Mouse (Mus musculus): Measurements from ENCODE around the gene Qrsl1. TPM values are rescaled to one million over a fixed set of nuclear protein-coding genes. Genes with fewer than 3 reads are reported as not detected.

Qrsl1 gene
- polyA plus RNA-seq, 1 experiment, result 12.9 TPM

DNA sequence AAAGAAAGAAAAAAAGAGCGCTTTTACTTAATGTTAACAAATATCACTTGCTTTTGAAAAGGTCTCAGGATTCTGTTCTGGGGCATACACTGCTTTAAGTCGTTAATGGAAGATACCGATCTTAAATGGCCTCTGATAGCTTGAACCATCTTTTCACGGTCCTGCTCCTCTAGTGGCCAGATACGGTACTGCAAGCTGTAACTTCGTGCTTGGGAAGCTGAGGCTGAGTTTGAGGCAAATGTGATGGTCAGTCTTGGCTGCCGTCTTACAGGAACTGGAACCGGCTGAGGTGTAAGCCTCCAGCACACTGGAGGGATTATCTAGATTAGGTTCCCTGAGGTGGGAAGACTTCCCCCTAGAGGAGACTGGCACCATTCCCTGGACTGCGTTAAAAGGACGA lies 30.8 kb downstream of the Qrsl1 start:
- TF ChIP-seq CTCF (IDR thresholded peaks at IDR 0.05; ENCODE audit: control insufficient read depth, insufficient read depth, insufficient replicate concordance, low read depth, low read length), result peak; percentile 96
- no peak for TF ChIP-seq POLR2A (IDR thresholded peaks at IDR 0.05; ENCODE audit: control insufficient read depth, low read depth, low read length)
- no peaks in the 10 kb centered on the region for H3K36me3 ChIP-seq (ENCODE audit: control insufficient read depth, insufficient read depth, low read length)
- 0 out of 2 replicates have a peak, but pooled peaks cover 2% of the 10 kb centered on the region for H3K4me1 ChIP-seq (ENCODE audit: control insufficient read depth, insufficient read depth, low read length)
- no peaks in the 10 kb centered on the region for H3K27me3 ChIP-seq (ENCODE audit: control insufficient read depth, insufficient read depth, low read length)
- no peak overlapping the region for H3K4me3 ChIP-seq (ENCODE audit: control insufficient read depth, low read depth, low read length)
- H3K27ac ChIP-seq (ENCODE audit: control insufficient read depth, insufficient read depth, low read depth, low read length), result no peak overlapping the region

DNA sequence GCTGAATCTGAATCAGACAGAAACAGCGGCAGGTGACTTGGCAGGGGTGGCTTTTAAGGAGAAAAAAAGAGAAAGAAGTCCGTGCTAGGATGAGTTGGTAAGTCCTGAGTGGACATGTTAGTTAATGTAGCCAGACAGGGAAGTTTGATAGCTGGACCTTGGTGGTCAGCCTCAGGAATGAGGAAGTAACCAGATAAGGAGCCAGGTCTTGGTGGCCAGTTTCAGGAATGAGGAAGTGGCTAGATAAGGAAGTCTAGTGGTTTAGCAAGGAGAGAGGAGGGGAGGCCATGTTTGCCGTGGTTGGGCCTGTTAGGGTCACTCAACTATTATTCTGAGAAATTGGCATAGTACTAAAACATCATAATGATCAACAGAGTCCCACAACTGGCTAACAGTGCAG lies 45.2 kb downstream of the Qrsl1 start:
- TF ChIP-seq POLR2A (IDR thresholded peaks at IDR 0.05; ENCODE audit: control insufficient read depth, low read depth, low read length) (no peak), CTCF (IDR thresholded peaks at IDR 0.05; ENCODE audit: control insufficient read depth, insufficient read depth, insufficient replicate concordance, low read depth, low read length) (no peak)
- no peaks in the 10 kb centered on the region for H3K36me3 ChIP-seq (ENCODE audit: control insufficient read depth, insufficient read depth, low read length)
- no peaks in the 10 kb centered on the region for H3K27me3 ChIP-seq (ENCODE audit: control insufficient read depth, insufficient read depth, low read length)
- H3K4me1 ChIP-seq (ENCODE audit: control insufficient read depth, insufficient read depth, low read length), result no peaks in the 10 kb centered on the region
- no peak overlapping the region for H3K27ac ChIP-seq (ENCODE audit: control insufficient read depth, insufficient read depth, low read depth, low read length)
- no peak overlapping the region for H3K4me3 ChIP-seq (ENCODE audit: control insufficient read depth, low read depth, low read length)

DNA sequence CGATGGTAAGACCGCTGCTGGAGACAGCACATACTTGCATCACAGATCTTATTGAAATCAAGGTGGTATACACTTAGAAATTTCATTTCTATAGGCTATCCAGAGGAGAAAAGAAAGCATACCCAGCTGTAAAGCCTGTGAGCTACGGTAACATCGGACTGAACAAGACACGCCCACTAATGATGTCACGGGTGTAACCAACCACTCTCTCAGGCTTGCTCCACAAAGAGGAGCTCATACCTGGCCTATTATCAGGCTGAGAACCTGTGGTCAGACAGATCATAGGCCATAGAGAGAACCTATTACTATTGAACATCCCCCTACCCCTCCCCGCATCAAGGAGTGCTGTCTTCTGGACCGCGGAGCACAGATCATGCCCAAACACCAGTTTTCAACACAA lies 45.6 kb downstream of the Qrsl1 start:
- no peaks in the 10 kb centered on the region for H3K36me3 ChIP-seq (ENCODE audit: control insufficient read depth, insufficient read depth, low read length)
- no peak for TF ChIP-seq POLR2A (IDR thresholded peaks at IDR 0.05; ENCODE audit: control insufficient read depth, low read depth, low read length)
- no peak for TF ChIP-seq CTCF (IDR thresholded peaks at IDR 0.05; ENCODE audit: control insufficient read depth, insufficient read depth, insufficient replicate concordance, low read depth, low read length)
- no peaks in the 10 kb centered on the region for H3K27me3 ChIP-seq (ENCODE audit: control insufficient read depth, insufficient read depth, low read length)
- H3K27ac ChIP-seq (ENCODE audit: control insufficient read depth, insufficient read depth, low read depth, low read length), result no peak overlapping the region
- H3K4me1 ChIP-seq (ENCODE audit: control insufficient read depth, insufficient read depth, low read length), result no peaks in the 10 kb centered on the region
- no peak overlapping the region for H3K4me3 ChIP-seq (ENCODE audit: control insufficient read depth, low read depth, low read length)

DNA sequence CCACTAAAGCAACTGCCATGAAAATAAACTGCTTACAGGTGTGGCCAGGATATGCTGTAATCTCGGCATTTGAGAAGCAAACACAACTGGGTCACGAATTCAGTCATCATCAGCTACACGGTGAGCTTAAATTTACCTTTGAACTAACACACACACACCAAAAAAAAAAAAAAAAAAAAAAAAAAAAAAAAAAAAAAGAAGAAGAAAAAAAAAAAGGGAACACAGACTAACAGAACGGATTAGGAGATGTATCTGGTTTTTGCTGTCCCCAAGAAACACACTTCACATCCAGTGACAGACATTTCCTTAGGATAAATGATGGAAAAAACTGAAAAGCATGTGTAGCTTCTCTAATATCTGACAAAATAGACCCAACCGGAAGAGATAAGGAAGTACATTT lies 49.6 kb downstream of the Qrsl1 start:
- H3K27ac ChIP-seq (ENCODE audit: control insufficient read depth, insufficient read depth, low read depth, low read length), result no peak overlapping the region
- no peak for TF ChIP-seq CTCF (IDR thresholded peaks at IDR 0.05; ENCODE audit: control insufficient read depth, insufficient read depth, insufficient replicate concordance, low read depth, low read length)
- TF ChIP-seq POLR2A (IDR thresholded peaks at IDR 0.05; ENCODE audit: control insufficient read depth, low read depth, low read length), result no peak

DNA sequence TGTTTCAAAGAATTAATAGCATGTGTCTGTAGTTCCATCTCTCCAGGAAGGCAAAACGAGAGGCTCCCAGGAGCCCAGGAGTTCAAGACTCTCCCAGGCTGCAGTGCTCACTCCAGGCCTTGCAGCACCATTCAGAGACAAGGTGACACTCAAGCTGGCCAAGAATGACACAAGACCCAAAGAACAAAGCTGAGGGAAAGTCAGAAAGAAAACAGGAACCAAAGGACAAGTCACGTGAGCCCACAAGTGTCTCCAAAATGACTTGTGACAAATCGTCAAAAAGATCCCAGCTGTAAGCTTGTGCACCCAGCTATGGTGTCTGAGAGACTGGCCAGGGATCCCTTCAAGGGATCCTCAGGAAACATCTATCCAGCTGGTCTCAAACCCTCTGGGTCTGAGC lies 52.1 kb downstream of the Qrsl1 start:
- Histone ChIP-seq H3K27me3 (ENCODE audit: control insufficient read depth, insufficient read depth, low read length) (no peaks in the 10 kb centered on the region), H3K36me3 (ENCODE audit: control insufficient read depth, insufficient read depth, low read length) (no peaks in the 10 kb centered on the region), H3K27ac (ENCODE audit: control insufficient read depth, insufficient read depth, low read depth, low read length) (no peak overlapping the region), H3K4me1 (ENCODE audit: control insufficient read depth, insufficient read depth, low read length) (peaks cover 4% of the 10 kb centered on the region), H3K4me3 (ENCODE audit: control insufficient read depth, low read depth, low read length) (no peak overlapping the region)
- no peak for TF ChIP-seq POLR2A (IDR thresholded peaks at IDR 0.05; ENCODE audit: control insufficient read depth, low read depth, low read length)
- no peak for TF ChIP-seq CTCF (IDR thresholded peaks at IDR 0.05; ENCODE audit: control insufficient read depth, insufficient read depth, insufficient replicate concordance, low read depth, low read length)

More for the DNA sequence above, 49.6 kb downstream of the Qrsl1 start:
- no peak overlapping the region for H3K4me3 ChIP-seq (ENCODE audit: control insufficient read depth, low read depth, low read length)
- H3K4me1 ChIP-seq (ENCODE audit: control insufficient read depth, insufficient read depth, low read length), result peaks cover 4% of the 10 kb centered on the region
- H3K36me3 ChIP-seq (ENCODE audit: control insufficient read depth, insufficient read depth, low read length), result no peaks in the 10 kb centered on the region
- H3K27me3 ChIP-seq (ENCODE audit: control insufficient read depth, insufficient read depth, low read length), result no peaks in the 10 kb centered on the region

DNA sequence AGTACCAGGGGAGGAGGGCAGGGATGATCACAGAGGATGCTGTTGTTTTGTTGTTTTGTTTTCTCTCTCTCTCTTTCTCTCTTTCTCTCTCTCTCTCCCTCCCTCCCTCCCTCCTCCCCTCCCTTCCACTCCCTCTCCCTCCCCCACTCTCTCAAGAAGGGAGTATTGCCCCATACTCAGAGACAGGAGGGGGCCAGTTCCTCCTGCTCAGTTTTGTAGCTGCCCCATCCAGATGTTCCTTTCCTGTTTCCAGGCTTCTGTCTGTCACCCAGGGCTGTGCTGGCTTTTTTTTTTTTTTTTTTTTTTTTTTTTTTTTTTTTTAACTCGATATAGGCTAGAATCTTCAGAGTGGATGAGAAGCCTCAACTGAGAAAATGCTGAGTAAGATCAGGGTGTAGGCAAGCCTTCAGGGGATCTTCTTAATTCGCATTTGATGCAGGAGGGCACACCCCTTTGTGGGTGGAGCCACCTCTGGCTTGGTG lies 55.4 kb downstream of the Qrsl1 start:
- no peaks in the 10 kb centered on the region for H3K36me3 ChIP-seq (ENCODE audit: control insufficient read depth, insufficient read depth, low read length)
- peaks cover 4% of the 10 kb centered on the region for H3K4me1 ChIP-seq (ENCODE audit: control insufficient read depth, insufficient read depth, low read length)
- no peak overlapping the region for H3K27ac ChIP-seq (ENCODE audit: control insufficient read depth, insufficient read depth, low read depth, low read length)
- TF ChIP-seq POLR2A (IDR thresholded peaks at IDR 0.05; ENCODE audit: control insufficient read depth, low read depth, low read length), result no peak
- no peak for TF ChIP-seq CTCF (IDR thresholded peaks at IDR 0.05; ENCODE audit: control insufficient read depth, insufficient read depth, insufficient replicate concordance, low read depth, low read length)
- H3K4me3 ChIP-seq (ENCODE audit: control insufficient read depth, low read depth, low read length), result no peak overlapping the region
- no peaks in the 10 kb centered on the region for H3K27me3 ChIP-seq (ENCODE audit: control insufficient read depth, insufficient read depth, low read length)

DNA sequence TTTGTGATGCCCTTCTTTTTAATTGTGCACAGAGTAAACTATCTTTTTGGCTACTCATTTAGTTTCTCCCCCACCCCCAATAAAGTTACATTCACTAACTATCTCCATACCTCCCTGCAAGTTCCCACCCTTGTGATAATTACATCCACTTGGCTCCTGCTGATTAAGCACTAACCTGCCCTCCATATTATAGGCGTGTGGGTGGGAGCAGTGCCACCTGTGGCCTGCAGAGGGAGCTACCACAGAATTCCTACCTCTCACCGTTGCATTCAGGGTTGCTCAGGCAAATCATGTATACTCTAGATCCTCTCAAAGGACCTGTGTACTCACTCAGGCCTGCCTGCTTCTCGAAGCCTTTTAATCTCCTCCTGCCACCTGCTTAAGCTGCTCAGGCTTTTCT lies 56.1 kb downstream of the Qrsl1 start:
- H3K27ac ChIP-seq (ENCODE audit: control insufficient read depth, insufficient read depth, low read depth, low read length), result no peak overlapping the region
- no peaks in the 10 kb centered on the region for H3K36me3 ChIP-seq (ENCODE audit: control insufficient read depth, insufficient read depth, low read length)
- peaks cover 4% of the 10 kb centered on the region for H3K4me1 ChIP-seq (ENCODE audit: control insufficient read depth, insufficient read depth, low read length)
- H3K4me3 ChIP-seq (ENCODE audit: control insufficient read depth, low read depth, low read length), result no peak overlapping the region
- TF ChIP-seq POLR2A (IDR thresholded peaks at IDR 0.05; ENCODE audit: control insufficient read depth, low read depth, low read length) (no peak), CTCF (IDR thresholded peaks at IDR 0.05; ENCODE audit: control insufficient read depth, insufficient read depth, insufficient replicate concordance, low read depth, low read length) (peak; percentile 87; the same call in 1 of the 2 replicates)
- H3K27me3 ChIP-seq (ENCODE audit: control insufficient read depth, insufficient read depth, low read length), result no peaks in the 10 kb centered on the region

DNA sequence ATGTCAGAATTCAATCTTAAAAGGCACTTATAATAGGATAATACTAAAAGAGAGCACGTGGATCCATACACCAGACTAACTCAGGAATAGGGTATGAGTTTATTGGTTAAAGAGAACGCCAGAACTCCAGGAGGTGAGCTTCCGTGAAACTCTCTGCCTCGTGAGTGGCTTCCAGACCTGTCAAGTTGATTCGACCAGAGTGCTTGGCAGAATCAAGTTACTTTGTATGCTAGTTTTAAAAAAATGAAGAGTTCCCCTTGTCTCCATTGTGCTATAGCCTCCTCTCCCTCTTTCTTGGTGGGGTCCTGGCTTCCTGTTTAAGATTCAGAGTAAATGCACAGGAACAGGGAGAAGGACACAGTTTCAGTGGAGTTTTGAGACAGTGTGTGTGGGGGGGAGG lies 60.1 kb downstream of the Qrsl1 start:
- H3K27me3 ChIP-seq (ENCODE audit: control insufficient read depth, insufficient read depth, low read length), result no peaks in the 10 kb centered on the region
- no peaks in the 10 kb centered on the region for H3K4me1 ChIP-seq (ENCODE audit: control insufficient read depth, insufficient read depth, low read length)
- H3K27ac ChIP-seq (ENCODE audit: control insufficient read depth, insufficient read depth, low read depth, low read length), result no peak overlapping the region
- H3K36me3 ChIP-seq (ENCODE audit: control insufficient read depth, insufficient read depth, low read length), result no peaks in the 10 kb centered on the region
- no peak overlapping the region for H3K4me3 ChIP-seq (ENCODE audit: control insufficient read depth, low read depth, low read length)
- TF ChIP-seq CTCF (IDR thresholded peaks at IDR 0.05; ENCODE audit: control insufficient read depth, insufficient read depth, insufficient replicate concordance, low read depth, low read length) (no peak), POLR2A (IDR thresholded peaks at IDR 0.05; ENCODE audit: control insufficient read depth, low read depth, low read length) (no peak)

Measured in testis, adult 2 months (tissue).